Mouse (Mus musculus) retina, postnatal 1 day (tissue): Measurements from ENCODE around the gene Tmem233.

ENCODE experiments used
- DNase-seq: peaks from one replicate; pipeline ENCODE4 v3.0.0-alpha.2; 2012

Gene Tmem233

DNA sequence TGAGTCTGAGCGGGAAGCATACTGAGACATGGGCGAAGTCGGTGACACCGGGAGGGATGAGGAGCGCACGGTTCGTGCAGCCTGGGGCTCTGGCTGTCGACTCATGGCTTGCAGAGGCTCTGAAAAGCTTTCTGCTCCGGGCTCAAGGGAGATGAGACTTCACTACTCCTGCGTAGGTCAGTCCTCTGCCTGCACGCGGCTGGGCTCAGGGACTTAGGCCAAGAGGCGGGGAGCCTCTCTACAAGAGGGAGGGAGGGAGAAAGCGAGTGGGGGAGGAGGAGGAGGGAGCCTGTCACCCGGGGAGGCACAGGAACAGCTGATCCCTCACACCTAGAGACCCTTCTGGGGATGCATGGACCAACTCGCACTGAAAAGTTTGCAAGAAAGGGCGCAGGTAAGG, at the start of gene Tmem233:
Gene Tmem233 (minus strand): TSS at position 164 of the 400 bp plus-strand sequence.
- DNase-seq, result peak; percentile 47

GRCm38 (mm10) chr5:116123344-116123743, 40.3 kb upstream of the Tmem233 start:
- peak; percentile 86 for DNase-seq

DNA sequence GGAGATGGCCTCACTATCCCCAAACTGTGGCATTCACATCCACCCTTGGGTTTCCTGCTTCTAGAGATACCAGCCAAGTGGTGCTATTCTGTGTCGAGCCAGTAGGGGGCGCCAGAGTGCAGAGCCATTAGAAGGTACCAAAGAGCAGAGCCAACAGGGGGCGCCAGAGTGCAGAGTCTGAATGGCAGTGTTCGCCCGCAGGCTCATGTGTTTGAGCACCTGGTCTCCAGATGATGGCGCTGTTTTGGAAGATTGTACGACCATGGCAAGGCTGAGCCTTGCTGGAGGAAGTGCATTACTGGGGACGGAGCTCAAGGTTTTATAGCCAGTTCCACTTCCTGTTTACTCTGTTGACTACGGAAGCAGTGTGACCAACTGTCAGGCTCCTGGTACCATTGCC, 33.5 kb upstream of the Tmem233 start:
- DNase-seq, result peak; percentile 72

- DNase-seq, result no peak
Measured at GRCm38 (mm10) chr5:116116110-116116509, 33.1 kb upstream of the Tmem233 start.

DNA sequence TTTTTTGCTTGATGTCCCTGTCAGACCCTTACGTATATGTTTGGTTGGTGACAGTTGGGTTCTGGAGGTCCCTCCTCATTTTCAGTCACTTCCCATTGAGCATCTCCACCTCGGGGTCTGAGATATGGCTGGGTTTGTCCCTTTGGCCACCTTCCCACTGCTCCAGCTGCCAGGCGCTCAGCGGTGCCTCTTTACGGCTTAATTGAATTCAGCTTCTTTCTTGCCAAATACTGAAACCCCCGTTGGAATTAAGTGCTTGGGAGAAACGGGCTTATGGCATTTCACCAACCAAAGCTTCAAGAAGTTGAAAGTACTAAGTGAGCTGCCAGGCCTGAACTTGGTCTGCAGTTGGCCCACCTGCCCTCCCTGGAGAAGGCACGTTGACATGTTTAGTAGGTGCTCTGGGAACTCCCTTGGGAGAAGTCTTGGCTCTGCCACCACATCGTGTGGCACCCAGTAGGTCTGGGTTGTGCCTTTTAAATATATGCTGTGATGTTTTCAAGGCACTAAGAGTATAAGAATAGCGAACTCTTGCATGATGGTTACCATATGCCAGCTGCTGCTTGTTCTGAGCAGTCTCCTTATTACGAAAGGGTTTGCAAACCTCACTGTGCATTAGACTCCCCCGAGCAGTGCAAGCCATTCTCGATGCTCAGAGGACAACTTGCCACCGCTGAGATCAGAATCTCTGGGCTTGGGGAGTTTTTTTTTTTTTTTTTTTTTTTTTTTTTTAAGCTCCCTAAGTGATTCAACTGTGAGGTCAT, 32.2 kb upstream of the Tmem233 start:
- DNase-seq, result no peak

DNA sequence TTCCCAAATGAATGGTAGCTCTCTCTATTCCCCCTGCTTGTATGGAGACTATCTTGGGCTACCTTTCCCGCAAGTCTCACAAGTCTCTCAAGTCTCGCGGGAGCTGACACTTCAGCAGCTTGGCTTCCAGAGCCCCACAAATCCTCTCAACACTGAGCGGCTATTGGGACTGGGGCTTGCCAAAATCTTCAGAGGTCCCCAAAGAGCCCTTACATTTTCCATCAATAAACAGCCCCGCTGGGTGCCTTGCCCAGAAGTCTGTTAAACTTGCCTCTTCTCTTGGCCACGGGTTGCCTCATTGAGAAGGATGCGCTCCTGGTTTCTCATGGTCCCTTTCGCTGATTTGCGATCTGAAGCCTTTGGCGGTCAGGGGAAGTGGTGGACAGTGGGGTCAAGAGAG, 25.6 kb upstream of the Tmem233 start:
- no peak for DNase-seq

DNA sequence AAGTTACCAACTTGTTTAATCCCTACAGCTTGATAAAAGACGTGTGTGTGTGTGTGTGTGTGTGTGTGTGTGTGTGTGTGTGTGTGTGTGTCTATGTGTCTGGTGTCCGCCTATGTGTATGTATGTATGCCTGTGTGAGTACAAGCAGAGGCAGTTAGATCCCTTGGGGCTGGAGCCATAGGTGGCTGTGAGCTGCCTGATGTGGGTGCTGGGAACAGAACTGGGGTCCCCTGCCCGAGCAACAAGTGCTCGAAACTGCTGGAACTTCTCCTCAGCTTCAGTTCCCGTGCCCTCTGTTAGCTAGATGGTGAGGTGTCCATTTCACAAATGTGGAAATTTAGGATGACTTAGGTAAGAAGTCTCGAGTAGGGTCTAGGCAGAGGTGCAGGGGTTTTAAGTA, 1.2 kb upstream of the Tmem233 start:
- DNase-seq, result no peak

- DNase-seq, result no peak
Measured at GRCm38 (mm10) chr5:116082241-116082900, 673 bp downstream of the Tmem233 start.

DNA sequence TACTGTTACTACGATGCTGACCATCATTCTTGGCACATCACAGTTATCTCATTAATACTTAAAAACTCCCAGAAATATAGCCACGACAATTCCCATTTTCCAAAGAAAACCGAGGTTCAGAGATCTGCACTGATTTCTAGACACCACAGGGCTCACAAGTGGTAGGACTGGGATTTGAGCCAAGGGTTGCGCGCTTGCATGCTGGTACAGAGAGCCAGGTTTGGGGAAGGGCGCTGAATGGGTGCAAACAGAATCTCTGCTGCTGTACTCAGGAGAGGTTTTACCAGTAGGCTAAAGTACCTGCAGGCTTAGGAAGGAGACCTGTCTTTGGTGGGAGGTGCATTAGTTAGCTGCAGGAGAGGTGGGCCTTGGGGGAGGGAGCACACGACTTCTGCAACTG, 1.4 kb downstream of the Tmem233 start:
- DNase-seq, result no peak

DNA sequence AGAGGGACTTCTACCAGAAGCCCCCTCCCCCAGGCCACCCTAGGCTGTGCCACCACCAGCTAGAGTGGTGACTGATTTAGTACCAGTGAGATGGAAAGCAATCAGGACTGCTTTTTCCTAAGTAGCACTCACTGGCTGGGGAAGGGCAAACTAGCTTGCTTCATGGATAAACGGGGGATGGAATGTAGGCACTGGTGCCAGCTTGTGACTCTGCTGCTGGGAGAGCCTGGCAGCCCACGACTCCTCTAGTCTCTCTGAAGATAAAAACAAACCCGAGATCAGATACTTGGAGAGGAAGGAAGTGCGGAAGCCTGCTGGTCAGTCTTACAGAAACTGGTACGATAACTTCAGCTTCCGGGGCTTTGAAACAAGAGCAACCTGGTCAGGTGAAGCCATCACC, 2.3 kb downstream of the Tmem233 start:
- no peak for DNase-seq

- DNase-seq, result no peak
Measured at GRCm38 (mm10) chr5:116069618-116070017, 13.4 kb downstream of the Tmem233 start.

DNA sequence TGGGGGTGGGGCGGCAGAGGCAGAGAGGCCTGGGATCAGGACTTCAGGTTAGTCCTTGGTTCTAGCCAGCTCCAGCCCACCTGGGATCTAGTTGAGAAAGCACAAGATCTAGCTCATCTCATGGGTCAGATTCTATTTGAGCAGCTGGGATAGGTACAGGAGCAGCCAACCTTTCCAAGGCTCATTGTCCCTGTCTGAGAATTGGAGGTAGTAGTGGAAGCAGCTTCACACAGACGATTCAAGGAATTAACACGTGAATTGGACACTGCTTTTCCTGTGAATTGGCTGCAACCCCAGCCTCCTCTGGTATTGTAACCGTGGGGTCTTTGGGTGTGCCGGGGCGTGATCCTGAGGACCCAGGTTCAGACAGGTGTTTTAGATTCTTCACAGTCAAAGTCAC, 30.2 kb downstream of the Tmem233 start:
- no peak for DNase-seq

DNA sequence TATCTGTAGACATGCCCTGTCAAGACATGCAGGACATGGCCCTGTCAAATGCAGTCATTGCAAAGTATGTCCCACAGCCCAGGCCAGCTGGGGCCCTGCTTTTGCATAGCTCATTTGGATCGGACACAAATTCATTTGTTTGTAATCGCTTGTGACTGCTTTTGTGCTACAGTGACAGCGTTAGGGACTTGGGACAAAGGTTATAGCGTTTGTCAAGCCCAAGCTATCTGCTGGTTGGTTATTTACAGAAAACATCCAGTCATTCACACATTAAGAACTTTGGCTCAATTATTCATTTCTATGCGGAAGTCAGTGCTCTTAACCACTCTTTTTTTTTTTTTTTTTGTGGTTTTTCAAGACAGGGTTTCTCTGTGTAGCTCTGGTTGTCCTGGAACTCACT, 30.9 kb downstream of the Tmem233 start:
- no peak for DNase-seq

DNA sequence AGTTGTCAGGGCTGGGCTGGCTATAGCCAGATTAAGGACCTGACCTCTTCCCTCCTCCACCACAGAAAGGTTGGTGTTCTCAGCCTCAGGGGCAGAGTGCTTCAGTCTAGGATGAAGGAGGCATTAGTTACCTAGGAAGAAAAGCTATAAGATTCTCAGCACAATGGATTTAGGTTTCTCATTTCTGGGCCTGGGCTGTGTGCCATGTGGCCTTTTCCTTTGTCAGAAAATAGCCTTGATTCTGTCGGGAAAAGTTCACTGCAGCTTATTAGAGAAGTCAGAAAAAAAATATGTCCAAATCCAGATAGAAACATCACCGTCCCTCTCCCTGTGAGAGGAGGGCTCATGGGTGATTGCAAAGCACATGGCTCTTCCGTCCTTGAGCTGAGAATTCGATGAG, 33.2 kb downstream of the Tmem233 start:
- DNase-seq, result no peak

DNA sequence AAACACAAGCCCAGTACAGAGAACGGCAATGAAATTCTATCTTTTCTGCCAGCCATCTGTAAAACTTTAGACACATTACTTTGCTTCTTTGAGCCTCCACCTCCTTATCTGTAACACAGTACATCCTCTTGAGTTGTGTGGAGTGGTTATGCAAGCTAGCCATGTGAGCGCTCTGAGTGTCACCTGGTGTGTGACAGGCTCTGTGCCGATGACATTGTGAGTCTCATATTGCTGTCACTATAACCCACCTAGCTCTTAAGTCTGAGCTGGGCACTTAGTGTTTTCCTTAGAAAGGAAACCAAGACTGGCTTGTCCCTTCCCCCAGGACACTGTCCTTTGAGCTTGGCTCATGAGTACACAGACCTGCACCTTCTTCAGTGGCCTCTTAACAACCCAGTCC, 34.7 kb downstream of the Tmem233 start:
- no peak for DNase-seq

GRCm38 (mm10) chr5:116046246-116046645, 36.8 kb downstream of the Tmem233 start:
- no peak for DNase-seq

GRCm38 (mm10) chr5:116045581-116045980, 37.5 kb downstream of the Tmem233 start:
- no peak for DNase-seq

- no peak for DNase-seq
Measured at GRCm38 (mm10) chr5:116042241-116042640, 40.8 kb downstream of the Tmem233 start.

DNA sequence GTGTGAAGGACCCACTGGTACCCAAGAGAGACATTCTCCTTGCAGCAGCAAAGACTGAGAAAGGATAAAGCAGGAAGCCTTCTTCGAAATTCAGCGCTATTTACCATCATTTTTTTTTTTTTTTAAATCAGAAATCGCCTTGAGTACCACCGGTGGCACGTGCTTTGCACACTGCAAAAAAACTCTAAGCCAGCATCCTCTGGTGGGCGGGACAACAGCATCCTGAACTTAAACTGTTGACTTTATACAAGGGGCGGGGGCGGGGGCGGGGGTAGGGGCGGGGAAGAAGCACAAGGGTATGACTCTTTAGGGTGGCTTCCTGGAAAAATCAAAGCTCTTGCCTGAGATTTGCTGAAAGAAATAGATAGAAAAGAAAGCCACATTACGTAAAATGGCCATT, 43.3 kb downstream of the Tmem233 start:
- no peak for DNase-seq

DNA sequence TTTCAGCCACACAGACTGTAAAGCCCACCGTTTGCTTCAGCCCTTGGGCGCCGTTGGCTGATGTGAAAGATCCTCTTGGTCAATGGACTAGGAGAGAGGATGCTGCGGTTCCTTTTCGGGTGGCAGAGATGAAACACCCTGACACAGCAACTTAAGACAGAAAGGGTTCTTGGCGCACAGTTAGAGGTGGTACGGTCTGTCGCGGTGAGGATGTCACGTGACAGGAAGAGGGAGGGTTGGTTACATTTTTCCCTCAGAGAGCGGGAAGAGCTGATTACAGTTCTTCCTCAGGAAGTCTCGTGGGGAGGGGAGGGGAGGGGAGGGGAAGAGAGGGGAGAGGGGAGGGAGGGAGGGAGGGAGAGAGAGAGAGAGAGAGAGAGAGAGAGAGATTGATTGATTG, 45.3 kb downstream of the Tmem233 start:
- DNase-seq, result no peak

GRCm38 (mm10) chr5:116036465-116036864, 46.6 kb downstream of the Tmem233 start:
- DNase-seq, result no peak

DNA sequence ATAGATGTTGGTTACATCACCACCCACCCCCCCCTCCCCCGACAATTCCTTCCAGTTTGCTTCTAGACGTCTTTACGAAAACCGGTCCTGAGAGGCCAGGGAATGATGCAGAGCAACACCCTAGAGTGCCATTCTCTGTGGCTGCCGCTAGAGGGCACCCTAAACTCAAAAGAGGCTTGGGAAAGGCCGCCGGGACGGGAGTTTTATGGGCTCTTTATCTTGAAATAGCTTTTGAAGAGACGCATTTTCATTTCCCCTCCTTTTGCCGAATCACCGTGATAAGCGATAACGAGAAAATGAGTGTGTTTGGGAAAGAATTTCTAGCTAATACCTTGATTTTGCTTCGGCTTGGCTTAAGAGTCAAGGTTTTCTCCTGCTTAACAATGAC, 51.9 kb downstream of the Tmem233 start:
- DNase-seq, result peak; percentile 83

- DNase-seq, result no peak
Measured at GRCm38 (mm10) chr5:116030566-116031189, 52.4 kb downstream of the Tmem233 start.

DNA sequence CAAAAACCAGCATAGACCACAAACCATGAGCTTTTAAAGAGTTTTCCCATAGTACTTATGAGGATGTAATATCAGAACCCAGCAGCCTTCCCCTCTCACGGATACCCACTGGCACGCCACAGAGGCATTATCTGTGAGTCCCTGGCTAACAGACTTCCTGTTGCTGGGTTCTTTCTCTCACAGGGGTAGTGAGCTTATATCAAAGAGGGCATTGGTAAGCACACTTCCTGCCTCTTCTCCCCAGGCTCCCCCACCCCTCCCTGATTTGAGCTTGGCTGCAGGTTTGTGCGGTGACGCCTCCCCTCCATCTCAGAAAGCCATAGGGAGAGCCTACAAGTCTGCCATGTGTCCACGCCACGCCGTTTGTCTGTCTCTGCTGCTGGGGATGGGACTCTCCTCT, 54.0 kb downstream of the Tmem233 start:
- DNase-seq, result no peak
